Comparison of ENCODE assay signal across 16 mouse cellular contexts in genomic region chr9:44094737-44095136, GRCm38 (mm10). TPM values are rescaled to one million over a fixed set of nuclear protein-coding genes. Genes with fewer than 3 reads are reported as not detected.
DNase-seq lines count a peak whose midpoint lies in the region; ATAC-seq lines count a peak whose summit lies in the region.
"Had no signal": no experiment of that assay in that cellular context is flagged by ENCODE, and none has a peak within 500 bp of the region (broad histone marks: within the 10 kb centered on the region; RNA-seq: fewer than 3 reads in every experiment).

No protein-coding gene starts in this region.

- 83% methylated on average over 3 of the region's 3 CpGs for WGBS in heart, embryonic 16.5 days
- WGBS in forebrain, embryonic 14.5 days = 82% methylated on average over 3 of the region's 3 CpGs
- WGBS in midbrain, embryonic 16.5 days = 85% methylated on average over 3 of the region's 3 CpGs

- no peak overlapping the region for H3K4me2 ChIP-seq in heart, embryonic 16.5 days (ENCODE audit: low read depth, low read length)
- no peak overlapping the region for H3K4me2 ChIP-seq in forebrain, embryonic 14.5 days (ENCODE audit: low read length)
- no peak overlapping the region for H3K4me2 ChIP-seq in midbrain, embryonic 16.5 days (ENCODE audit: low read length)
- H3K4me2 ChIP-seq: embryonic facial prominence, embryonic 15.5 days; intestine, embryonic 15.5 days had no signal

- no peak overlapping the region for H3K9ac ChIP-seq in heart, embryonic 16.5 days (ENCODE audit: low read length)
- no peak overlapping the region for H3K9ac ChIP-seq in forebrain, embryonic 14.5 days (ENCODE audit: low read length)
- H3K9ac ChIP-seq in midbrain, embryonic 16.5 days (ENCODE audit: low read depth, low read length) = no peak overlapping the region
- H3K9ac ChIP-seq: embryonic facial prominence, embryonic 15.5 days; intestine, embryonic 15.5 days had no signal

- H3K9me3 ChIP-seq in heart, embryonic 16.5 days (replicated peaks; ENCODE audit: control insufficient read depth, low read length) = no peaks in the 10 kb centered on the region
- H3K9me3 ChIP-seq in forebrain, embryonic 14.5 days (replicated peaks; ENCODE audit: control insufficient read depth, low read length) = no peaks in the 10 kb centered on the region
- no peaks in the 10 kb centered on the region for H3K9me3 ChIP-seq in midbrain, embryonic 16.5 days (replicated peaks; ENCODE audit: control insufficient read depth, low read length, poor library complexity, severe bottlenecking)
- H3K9me3 ChIP-seq: embryonic facial prominence, embryonic 15.5 days; forebrain, embryonic 10.5 days; forebrain, embryonic 15.5 days; intestine, embryonic 15.5 days had no signal

- peaks cover 27% of the 10 kb centered on the region for H3K36me3 ChIP-seq in heart, embryonic 16.5 days (ENCODE audit: control insufficient read depth, insufficient read depth)
- H3K36me3 ChIP-seq in forebrain, embryonic 14.5 days (ENCODE audit: control insufficient read depth, insufficient read depth, low read length) = no peaks in the 10 kb centered on the region; the same call in 1 of the 2 replicates
- no peaks in the 10 kb centered on the region for H3K36me3 ChIP-seq in midbrain, embryonic 16.5 days (ENCODE audit: control insufficient read depth, insufficient read depth, low read length)
- H3K36me3 ChIP-seq: forebrain, embryonic 15.5 days had no signal

- no peaks in the 10 kb centered on the region for H3K27me3 ChIP-seq in heart, embryonic 16.5 days (ENCODE audit: control insufficient read depth, insufficient read depth, low read length)
- no peaks in the 10 kb centered on the region for H3K27me3 ChIP-seq in forebrain, embryonic 14.5 days (replicated peaks; ENCODE audit: control insufficient read depth, insufficient read depth, low read length)
- no peaks in the 10 kb centered on the region for H3K27me3 ChIP-seq in midbrain, embryonic 16.5 days (ENCODE audit: control insufficient read depth, insufficient read depth, low read depth, low read length)
- H3K27me3 ChIP-seq: embryonic facial prominence, embryonic 15.5 days; forebrain, embryonic 15.5 days; intestine, embryonic 15.5 days had no signal

- peak overlapping the region; percentile 26; the same call in 1 of the 2 replicates for H3K27ac ChIP-seq in heart, embryonic 16.5 days (ENCODE audit: low read length)
- no peak overlapping the region for H3K27ac ChIP-seq in forebrain, embryonic 14.5 days (ENCODE audit: low read depth, low read length)
- H3K27ac ChIP-seq in midbrain, embryonic 16.5 days (ENCODE audit: low read length) = no peak overlapping the region
- H3K27ac ChIP-seq: embryonic facial prominence, embryonic 15.5 days; forebrain, embryonic 10.5 days; forebrain, embryonic 15.5 days; hindbrain, embryonic 14.5 days; intestine, embryonic 15.5 days had no signal

- peaks cover 15% of the 10 kb centered on the region for H3K4me1 ChIP-seq in heart, embryonic 16.5 days (ENCODE audit: control insufficient read depth, insufficient read depth, low read length)
- peaks cover 6% of the 10 kb centered on the region; the same call in 1 of the 2 replicates for H3K4me1 ChIP-seq in forebrain, embryonic 14.5 days (ENCODE audit: control insufficient read depth, insufficient read depth, low read length)
- H3K4me1 ChIP-seq in midbrain, embryonic 16.5 days (ENCODE audit: control insufficient read depth, insufficient read depth, low read length) = peaks cover 9% of the 10 kb centered on the region

- H3K4me3 ChIP-seq in heart, embryonic 16.5 days (ENCODE audit: low read length) = no peak overlapping the region
- no peak overlapping the region for H3K4me3 ChIP-seq in forebrain, embryonic 14.5 days (ENCODE audit: low read depth, low read length)
- no peak overlapping the region for H3K4me3 ChIP-seq in midbrain, embryonic 16.5 days (ENCODE audit: low read depth, low read length)
- H3K4me3 ChIP-seq: embryonic facial prominence, embryonic 15.5 days; erythroblast, embryonic 14.5 days; forebrain, embryonic 10.5 days; intestine, embryonic 15.5 days had no signal

- peak; percentile 37 for DNase-seq in cerebellum, adult 9-10 months
- DNase-seq in cerebellum, postnatal 25 days = no peak
- DNase-seq in heart, adult 8-10 months (ENCODE audit: low spot score) = no peak
- DNase-seq in forebrain, embryonic 14.5 days (ENCODE audit: low spot score) = no peak

- ATAC-seq in heart, embryonic 16.5 days (replicated peaks; ENCODE audit: extremely low read depth, insufficient read depth, low FRiP score) = no peak
- peak; percentile 78 for ATAC-seq in common myeloid progenitor, adult 5-6 weeks (replicated peaks; ENCODE audit: low read depth, poor library complexity, severe bottlenecking)
- peak; percentile 83 for ATAC-seq in megakaryocyte progenitor cell, adult 5-6 weeks (replicated peaks; ENCODE audit: poor library complexity)
- no peak for ATAC-seq in forebrain, embryonic 14.5 days
- ATAC-seq in midbrain, embryonic 16.5 days = no peak

RNA-seq across cellular contexts. Expression of gene Mfrp, which starts 6.8 kb away (rescaled TPM):
- 0.12 TPM in 1 of 2 replicates, not detected in the other for polyA plus RNA-seq in heart, embryonic 16.5 days (2015; fragmentation: Nextera tagmentation; extraction: Ambion mirVana)
- total RNA-seq in heart, adult 8-10 months (2022) = not detected
- total RNA-seq in common myeloid progenitor, adult 5-6 weeks (2017) = not detected in 2 replicates
- not detected in 2 replicates for total RNA-seq in megakaryocyte progenitor cell, adult 5-6 weeks (2015)
- 0.12 TPM in 1 of 2 replicates, not detected in the other for total RNA-seq in megakaryocyte progenitor cell, adult 5-6 weeks (2017)
- polyA plus RNA-seq in forebrain, embryonic 14.5 days (2014; fragmentation: Nextera tagmentation; extraction: Ambion mirVana) = 0.31 TPM in 1 of 2 replicates, not detected in the other
- polyA plus RNA-seq in midbrain, embryonic 16.5 days (2015; fragmentation: Nextera tagmentation; extraction: Ambion mirVana) = 0.15 and 0.16 TPM in 2 replicates
- total RNA-seq: heart, postnatal 10 days; heart, postnatal 4 days had no signal
- polyA plus RNA-seq: erythroblast, embryonic 14.5 days had no signal

RNA-seq across cellular contexts. Expression of gene C1qtnf5, which starts 12.3 kb away (rescaled TPM):
- 3.5 and 4.2 TPM in 2 replicates for polyA plus RNA-seq in heart, embryonic 16.5 days (2015; fragmentation: Nextera tagmentation; extraction: Ambion mirVana)
- 10 to 100 TPM in 1 of 4 experiments, 1 to 10 TPM in 3; 7.6 to 12.9 (median 8.9) TPM for total RNA-seq in heart, adult 8-10 months (2022)
- total RNA-seq in common myeloid progenitor, adult 5-6 weeks (2017) = not detected in 2 replicates
- total RNA-seq in megakaryocyte progenitor cell, adult 5-6 weeks (2015) = not detected in 2 replicates
- total RNA-seq in megakaryocyte progenitor cell, adult 5-6 weeks (2017) = not detected in 2 replicates
- polyA plus RNA-seq in forebrain, embryonic 14.5 days (2014; fragmentation: Nextera tagmentation; extraction: Ambion mirVana) = 2.6 and 3.2 TPM in 2 replicates
- polyA plus RNA-seq in midbrain, embryonic 16.5 days (2015; fragmentation: Nextera tagmentation; extraction: Ambion mirVana) = 4.6 and 5.5 TPM in 2 replicates
- polyA plus RNA-seq: forebrain, embryonic 10.5 days had no signal

RNA-seq across cellular contexts. Expression of gene Gm49380, which starts 18.6 kb away (rescaled TPM):
- polyA plus RNA-seq in heart, embryonic 16.5 days (2015; fragmentation: Nextera tagmentation; extraction: Ambion mirVana) = 0.07 and 0.20 TPM in 2 replicates
- total RNA-seq in heart, adult 8-10 months (2022) = under 1 TPM; 0.11 to 0.47 (median 0.30) TPM
- total RNA-seq in common myeloid progenitor, adult 5-6 weeks (2017) = not detected in 2 replicates
- not detected in 2 replicates for total RNA-seq in megakaryocyte progenitor cell, adult 5-6 weeks (2015)
- not detected in 2 replicates for total RNA-seq in megakaryocyte progenitor cell, adult 5-6 weeks (2017)
- polyA plus RNA-seq in forebrain, embryonic 14.5 days (2014; fragmentation: Nextera tagmentation; extraction: Ambion mirVana) = 0.11 and 0.16 TPM in 2 replicates
- 0.10 and 0.15 TPM in 2 replicates for polyA plus RNA-seq in midbrain, embryonic 16.5 days (2015; fragmentation: Nextera tagmentation; extraction: Ambion mirVana)
- total RNA-seq: heart, postnatal 4 days had no signal
- polyA plus RNA-seq: erythroblast, embryonic 14.5 days had no signal

RNA-seq across cellular contexts. Expression of gene Rnf26, which starts 18.6 kb away (rescaled TPM):
- polyA plus RNA-seq in heart, embryonic 16.5 days (2015; fragmentation: Nextera tagmentation; extraction: Ambion mirVana) = 31.7 and 36.6 TPM in 2 replicates
- total RNA-seq in heart, adult 8-10 months (2022) = 1 to 10 TPM; 5.2 to 7.0 (median 6.4) TPM
- total RNA-seq in common myeloid progenitor, adult 5-6 weeks (2017) = 19.3 and 21.8 TPM in 2 replicates
- 47.7 and 59.6 TPM in 2 replicates for total RNA-seq in megakaryocyte progenitor cell, adult 5-6 weeks (2015)
- total RNA-seq in megakaryocyte progenitor cell, adult 5-6 weeks (2017) = 19.1 and 21.2 TPM in 2 replicates
- polyA plus RNA-seq in forebrain, embryonic 14.5 days (2014; fragmentation: Nextera tagmentation; extraction: Ambion mirVana) = 31.3 and 35.1 TPM in 2 replicates
- 25.6 and 26.0 TPM in 2 replicates for polyA plus RNA-seq in midbrain, embryonic 16.5 days (2015; fragmentation: Nextera tagmentation; extraction: Ambion mirVana)

RNA-seq across cellular contexts. Expression of gene Usp2, which starts 27.9 kb away (rescaled TPM):
- polyA plus RNA-seq in heart, embryonic 16.5 days (2015; fragmentation: Nextera tagmentation; extraction: Ambion mirVana) = 77.5 and 89.6 TPM in 2 replicates
- total RNA-seq in heart, adult 8-10 months (2022) = 100 to 1,000 TPM; 160 to 205 (median 195) TPM
- total RNA-seq in common myeloid progenitor, adult 5-6 weeks (2017) = 3.8 and 5.0 TPM in 2 replicates
- 5.5 and 16.4 TPM in 2 replicates for total RNA-seq in megakaryocyte progenitor cell, adult 5-6 weeks (2015)
- total RNA-seq in megakaryocyte progenitor cell, adult 5-6 weeks (2017) = 2.5 and 5.3 TPM in 2 replicates
- 6.9 and 8.2 TPM in 2 replicates for polyA plus RNA-seq in forebrain, embryonic 14.5 days (2014; fragmentation: Nextera tagmentation; extraction: Ambion mirVana)
- 6.7 and 9.7 TPM in 2 replicates for polyA plus RNA-seq in midbrain, embryonic 16.5 days (2015; fragmentation: Nextera tagmentation; extraction: Ambion mirVana)
- polyA plus RNA-seq: erythroblast, embryonic 14.5 days had no signal

Comparison
In these comparisons a context has a peak if more than half of its experiments do, and no peak if none do; other contexts are left out.
1. ATAC-seq: peak in common myeloid progenitor, adult 5-6 weeks (single experiment) and megakaryocyte progenitor cell, adult 5-6 weeks (single experiment); none in heart, embryonic 16.5 days (single experiment), forebrain, embryonic 14.5 days (single experiment) and midbrain, embryonic 16.5 days (single experiment).